Mouse (Mus musculus) megakaryocyte-erythroid progenitor cell, adult 5-6 weeks (primary cell): ENCODE measurements around the gene Fntb. TPM values are rescaled to one million over a fixed set of nuclear protein-coding genes. Genes with fewer than 3 reads are reported as not detected.

ENCODE experiments used
- ATAC-seq: replicated peaks from 2 replicates; pipeline ENCODE4 v1.8.0; 2016; ENCODE audit warnings: mild to moderate bottlenecking, inconsistent platforms; ENCODE audit not compliant: severe bottlenecking, poor library complexity, low FRiP score, low TSS enrichment
- total RNA-seq, 2 experiments: library from RNA; stranded (forward) in 1 of 2; stranded (reverse) in 1 of 2; fragments of 200-1000, 215-1000 nt in 1 of 2; fragments of >200 nt in 1 of 2; fragmentation: Nextera tagmentation in 1 of 2; gene quantifications; 2 replicates each; pipeline ENCODE4 v1.2.3; 2014 to 2017

Gene Fntb
- total RNA-seq (2014; fragmentation: Nextera tagmentation), result 27.2 and 31.1 TPM in 2 replicates
- 5.0 and 15.4 TPM in 2 replicates for total RNA-seq (2017)

DNA sequence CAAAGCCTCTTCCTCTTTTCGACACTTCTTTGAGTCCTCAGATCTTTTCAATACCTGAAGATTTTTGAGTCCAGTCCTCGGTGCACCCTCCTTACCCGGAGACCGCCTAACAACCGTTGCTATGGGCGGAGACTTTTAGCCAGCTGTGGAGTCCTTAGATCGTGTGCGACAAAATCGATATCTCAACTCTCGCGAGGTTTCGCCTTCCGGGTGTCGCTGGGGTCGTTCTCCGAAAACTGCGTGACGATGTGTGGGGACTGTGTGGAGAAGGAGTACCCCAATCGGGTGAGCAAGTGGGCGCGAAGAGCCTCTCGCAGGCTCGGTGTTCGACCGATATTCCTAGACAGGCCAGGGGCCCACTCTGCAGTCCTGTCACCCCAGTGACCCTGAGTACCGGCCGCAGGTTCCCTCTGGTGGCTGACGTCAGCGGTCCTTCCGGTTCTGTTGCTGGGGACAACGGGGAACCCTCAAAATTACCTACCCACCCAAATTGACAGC, at the start of gene Fntb, which contains the start of gene Churc1:
Fntb (plus strand) TSS at position 236 of the 498 bp plus-strand sequence.
Churc1 (plus strand) TSS at position 185 of the 498 bp plus-strand sequence.
- peak; percentile 99 for ATAC-seq

GRCm38 (mm10) chr12:76718384-76718783, 47.0 kb upstream of the Fntb start:
- ATAC-seq, result no peak

DNA sequence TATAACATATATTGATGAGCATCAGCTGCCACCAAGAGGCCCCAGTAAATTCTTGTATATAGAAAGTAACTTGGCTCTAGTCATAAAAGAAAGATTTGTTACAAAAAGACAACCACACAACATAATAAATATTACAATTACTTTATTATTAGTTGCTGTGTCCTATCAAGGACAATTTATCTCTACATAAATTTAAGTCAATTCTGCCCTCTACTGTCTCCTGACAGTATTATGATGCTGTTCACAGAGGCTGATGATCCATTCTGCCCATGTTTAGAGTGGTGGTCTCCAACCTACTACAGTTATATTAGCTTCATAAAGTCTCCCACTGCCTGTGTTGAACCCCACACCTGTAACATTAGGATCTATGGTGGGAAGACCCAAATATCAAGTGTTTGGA, 44.8 kb upstream of the Fntb start:
- ATAC-seq, result 0 out of 2 replicates have a peak, but pooled peaks have one; percentile 47

GRCm38 (mm10) chr12:76722026-76722425, 43.4 kb upstream of the Fntb start:
- no peak for ATAC-seq

- no peak for ATAC-seq
These were observed 37.4 kb upstream of the Fntb start for GRCm38 (mm10) chr12:76727955-76728354.

DNA sequence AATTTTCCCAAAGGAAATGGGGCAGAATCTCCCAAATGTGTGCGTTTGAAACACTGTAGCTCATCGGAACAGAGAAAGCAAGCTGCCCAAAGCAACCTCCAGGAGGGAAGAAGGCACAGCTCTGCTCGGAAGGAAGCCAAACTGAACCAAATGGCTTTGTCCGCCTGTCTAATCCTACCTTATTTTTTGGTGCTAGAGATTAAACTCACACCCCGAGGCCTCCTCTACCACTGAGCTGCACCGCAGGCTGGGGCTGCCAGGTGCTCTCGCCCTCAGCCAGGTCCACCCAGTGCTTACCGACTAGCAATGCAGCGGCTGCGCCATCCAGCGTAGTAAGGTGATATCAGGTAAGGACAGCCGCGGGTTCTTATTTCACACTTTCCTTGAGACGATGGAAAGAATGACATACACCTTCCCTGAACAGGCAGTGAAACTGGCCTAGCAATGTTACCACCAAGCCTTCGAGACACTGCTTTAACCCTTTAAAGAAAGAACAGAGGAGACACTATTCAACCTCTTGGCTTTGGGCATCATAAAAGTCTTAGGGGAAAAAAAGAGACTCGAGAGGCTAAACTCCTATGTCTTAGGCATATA, 14.4 kb upstream of the Fntb start:
- no peak for ATAC-seq

DNA sequence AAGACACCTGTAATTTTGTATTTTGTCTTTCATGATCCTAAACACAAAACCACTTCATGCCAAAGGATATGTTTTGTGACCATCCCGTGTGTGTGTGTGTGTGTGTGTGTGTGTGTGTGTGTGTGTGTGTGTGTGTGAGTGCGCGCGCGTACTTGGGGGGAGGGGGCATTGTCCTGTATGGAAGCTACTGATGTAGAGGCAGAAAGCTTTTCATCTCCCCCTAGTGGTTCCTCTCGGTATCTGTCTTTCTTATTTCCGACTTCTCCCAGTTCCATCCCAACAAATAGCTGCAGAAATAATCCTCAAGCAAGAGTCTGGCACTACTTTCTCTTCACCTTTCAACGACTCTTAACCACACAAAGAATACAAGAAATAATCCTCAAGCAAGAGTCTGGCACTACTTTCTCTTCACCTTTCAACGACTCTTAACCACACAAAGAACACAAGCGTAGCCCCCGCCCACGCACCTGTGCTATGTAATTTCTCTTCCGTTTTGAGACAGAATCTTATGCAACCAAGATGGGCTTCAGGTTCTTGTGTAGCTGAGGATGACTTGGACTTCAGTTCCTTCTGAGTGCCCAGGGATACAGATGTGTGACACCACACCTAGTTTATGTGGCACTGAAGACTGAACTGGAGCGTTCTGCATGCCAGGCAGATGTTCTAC, 12.6 kb upstream of the Fntb start:
- ATAC-seq, result 0 out of 2 replicates have a peak, but pooled peaks have one; percentile 50

DNA sequence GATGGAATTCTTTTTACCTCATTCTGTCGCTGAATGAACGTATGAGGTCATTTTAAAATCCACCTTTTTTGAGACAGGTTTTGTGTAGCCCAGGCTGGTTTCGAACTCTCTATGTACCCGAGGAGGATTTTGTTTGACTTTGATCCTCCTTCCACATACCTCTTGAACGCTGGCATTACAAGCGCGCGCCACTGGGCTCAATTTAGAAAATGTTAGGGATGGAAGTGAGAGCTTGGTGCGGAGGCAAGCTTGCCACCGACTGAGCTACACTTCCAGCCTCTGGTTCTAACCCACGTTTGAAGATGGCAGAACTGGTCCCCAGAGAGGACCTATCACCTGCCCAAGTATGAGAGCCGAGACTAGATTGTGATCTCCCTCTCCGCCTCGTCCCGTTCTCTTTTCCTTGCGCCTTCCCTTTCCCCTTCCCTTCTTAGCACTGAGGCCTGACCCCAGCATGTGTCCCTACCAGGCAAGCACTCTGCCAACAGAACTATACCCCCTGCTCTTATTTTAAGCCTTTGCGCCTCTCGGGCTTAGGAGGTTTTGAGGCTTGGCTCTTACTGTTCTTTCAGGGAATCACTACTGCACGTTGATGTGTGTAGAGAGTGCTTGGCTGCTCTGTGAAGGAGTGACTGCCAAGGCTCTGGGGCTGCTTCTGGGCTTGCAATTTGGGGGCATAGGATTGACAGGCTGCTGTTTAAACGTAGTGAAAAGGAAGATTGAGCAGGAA, 677 bp downstream of the Fntb start:
- ATAC-seq, result 0 out of 2 replicates have a peak, but pooled peaks have one; percentile 2

DNA sequence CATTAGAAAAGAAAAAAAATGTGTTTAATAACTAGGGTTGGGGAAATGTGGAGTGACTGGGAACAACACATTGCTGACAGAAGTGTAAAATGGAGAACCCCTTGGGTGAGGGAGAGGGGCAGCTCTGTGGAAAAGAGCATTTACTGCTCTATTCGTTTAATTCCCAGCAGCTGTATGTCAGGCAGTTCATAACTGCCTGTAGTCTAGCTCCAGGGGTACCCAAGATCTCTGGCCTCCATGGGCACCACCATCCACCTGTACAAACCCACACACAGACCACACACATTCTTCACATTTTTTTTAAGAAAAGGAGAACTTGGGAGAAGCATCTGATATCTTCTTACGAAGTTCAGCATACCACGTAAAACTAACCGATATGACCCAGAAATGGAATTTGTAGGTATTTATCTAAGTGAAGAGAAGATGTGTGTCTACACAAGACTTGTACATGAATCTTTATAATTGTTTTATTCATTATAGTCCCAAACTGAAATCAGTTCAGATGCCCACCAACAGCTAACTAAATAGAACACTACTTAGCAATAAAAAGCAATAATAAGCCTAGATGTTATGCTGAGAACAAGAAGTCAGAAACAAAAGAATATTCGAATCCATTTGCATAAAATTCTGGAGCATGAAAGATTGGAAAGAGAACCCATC, 5.6 kb downstream of the Fntb start:
- no peak for ATAC-seq

GRCm38 (mm10) chr12:76771540-76771939, 6.2 kb downstream of the Fntb start:
- no peak for ATAC-seq

GRCm38 (mm10) chr12:76774652-76775051, 9.3 kb downstream of the Fntb start:
- peak; percentile 51 for ATAC-seq

GRCm38 (mm10) chr12:76775132-76775531, 9.7 kb downstream of the Fntb start:
- peak; percentile 64; the same call in 1 of the 2 replicates for ATAC-seq

- ATAC-seq, result no peak
These were observed 11.5 kb downstream of the Fntb start for GRCm38 (mm10) chr12:76776898-76777297.

DNA sequence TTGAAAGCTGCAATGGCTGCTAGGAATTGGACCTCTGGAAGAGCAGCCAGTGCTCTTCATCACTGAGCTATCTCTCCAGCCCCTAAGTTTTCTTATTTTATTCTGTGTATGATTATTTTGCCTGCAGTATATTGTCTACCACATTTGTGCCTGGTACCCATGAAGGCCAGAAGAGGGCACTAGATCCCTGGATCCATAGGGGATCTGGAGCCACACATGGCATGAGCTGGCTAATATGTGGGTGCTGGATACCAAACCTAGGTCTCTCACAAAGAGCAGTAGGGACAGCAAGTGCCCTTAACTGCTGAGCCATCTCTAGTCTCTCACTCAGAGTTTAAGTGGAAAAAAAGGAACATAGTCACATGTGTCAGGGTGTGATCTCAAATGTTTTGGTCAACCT, 12.5 kb downstream of the Fntb start:
- no peak for ATAC-seq

DNA sequence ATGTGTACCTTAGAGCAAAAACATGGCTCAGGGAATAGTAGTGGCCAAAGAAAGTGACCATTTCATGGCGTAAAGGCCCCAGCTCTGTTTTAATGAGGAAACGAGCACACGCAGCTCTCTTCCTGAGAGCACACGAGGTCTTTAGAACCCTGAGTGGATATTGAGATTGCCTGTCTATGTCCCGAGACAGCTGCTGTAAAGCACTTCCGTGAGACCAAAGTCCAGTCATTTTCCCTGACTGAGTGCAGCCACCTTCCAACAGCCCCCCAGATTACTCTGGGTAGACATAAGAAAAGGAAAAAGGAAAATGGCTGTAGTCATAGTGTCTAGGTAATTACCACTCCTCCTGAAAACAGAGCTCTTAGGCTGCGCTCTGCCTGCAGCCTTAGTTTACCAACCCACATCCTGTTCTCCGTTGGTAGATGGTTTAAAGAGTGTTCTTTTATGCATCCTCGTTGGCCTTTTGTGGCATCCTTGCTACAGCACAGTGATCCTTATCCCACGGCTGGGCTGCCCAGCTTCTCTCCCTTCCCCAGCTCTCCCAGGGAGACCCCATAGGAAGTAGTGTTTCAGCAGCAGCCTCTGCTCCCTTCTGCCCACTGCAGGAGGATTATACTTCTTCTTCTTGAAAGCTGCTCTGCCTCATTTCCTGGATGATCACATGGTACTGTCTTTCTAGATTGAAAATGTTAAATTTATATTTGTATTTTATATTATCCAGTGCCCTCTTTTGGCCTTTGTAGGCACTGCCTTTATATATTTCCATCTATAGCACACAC, 13.1 kb downstream of the Fntb start:
- ATAC-seq, result no peak

- ATAC-seq, result no peak
These were observed 14.6 kb downstream of the Fntb start for GRCm38 (mm10) chr12:76779951-76780350.

DNA sequence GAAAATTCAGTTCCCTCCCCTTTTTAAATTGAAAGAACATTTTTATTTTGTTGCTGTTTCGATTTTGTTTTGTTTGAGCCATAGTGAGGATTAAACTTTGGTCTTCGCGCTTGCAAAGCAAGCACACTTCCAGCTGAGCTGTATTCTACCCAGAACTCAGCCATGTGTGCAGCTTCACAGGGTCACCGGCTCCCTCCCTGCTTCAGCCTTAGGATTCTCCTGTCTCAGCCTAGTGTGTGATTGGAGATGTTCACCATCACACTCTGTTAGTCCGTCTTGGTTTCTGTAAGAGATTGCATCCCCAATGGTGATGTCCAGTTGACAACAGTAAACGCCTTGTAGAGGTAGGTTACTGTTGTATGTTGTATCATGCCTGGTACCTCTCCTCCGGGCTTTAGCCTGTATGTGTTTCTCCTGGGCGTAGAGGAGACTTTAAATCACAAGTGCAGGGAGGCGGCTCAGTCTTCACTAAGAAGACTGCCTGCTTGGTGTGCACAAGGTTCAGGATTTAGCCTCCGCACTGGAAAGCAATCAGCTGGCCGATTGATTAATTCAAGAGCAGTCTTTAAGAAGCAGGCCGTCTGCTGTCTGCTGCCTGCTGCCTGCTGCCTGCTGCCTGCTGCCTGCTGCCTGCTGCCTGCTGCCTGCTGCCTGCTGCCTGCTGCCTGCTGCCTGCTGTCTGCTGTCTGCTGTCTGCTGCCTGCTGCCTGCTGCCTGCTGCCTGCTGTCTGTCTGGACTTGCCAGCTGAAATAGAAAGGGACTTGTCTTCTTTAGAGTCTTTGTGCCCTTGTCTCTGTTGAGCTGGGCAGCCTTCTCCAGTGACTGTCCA, 15.5 kb downstream of the Fntb start:
- no peak for ATAC-seq

DNA sequence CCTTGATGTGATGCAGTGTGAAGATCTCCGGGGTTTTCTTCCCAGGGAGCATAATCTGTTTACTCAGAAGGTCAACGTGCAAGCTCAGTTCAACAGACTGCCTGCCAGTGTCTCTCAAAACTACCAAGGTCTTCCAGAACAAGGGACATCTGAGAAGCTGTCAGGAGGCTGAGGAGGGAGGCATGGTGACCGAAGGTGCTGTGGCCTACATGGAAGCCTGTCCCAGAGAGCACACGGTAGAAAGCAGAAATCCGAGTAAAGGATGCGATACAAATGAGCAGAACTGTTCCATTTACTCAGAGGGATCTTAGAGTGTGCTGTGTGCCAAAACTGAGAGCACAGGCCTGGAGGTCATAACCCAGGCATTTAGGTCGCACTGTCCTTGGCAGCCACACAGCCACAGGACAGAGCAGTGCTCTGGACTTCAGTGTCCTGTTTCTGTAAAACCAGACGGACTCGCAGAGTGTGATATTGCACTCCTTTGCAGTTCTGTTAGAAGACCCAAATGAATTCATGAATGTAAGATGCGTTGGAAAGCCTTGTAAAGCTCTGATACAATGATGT, 18.7 kb downstream of the Fntb start:
- no peak for ATAC-seq
